Mouse (Mus musculus) C2C12 (cell line): ENCODE data around the gene Nupr1.
A peak's percentile ranks its signal among the peaks of the same experiment; 100 is the strongest.

ENCODE experiments used
- CEBPB ChIP-seq: IDR thresholded peaks from one replicate; pipeline ENCODE4 v1.6.1; 2011; ENCODE audit warnings: low read depth, mild to moderate bottlenecking, control low read depth, moderate library complexity
- CTCF ChIP-seq: IDR thresholded peaks from one replicate; pipeline ENCODE4 v1.5.1; 2011; ENCODE audit not compliant: control insufficient read depth, insufficient read depth, insufficient read length
- MAX ChIP-seq: IDR thresholded peaks from one replicate; pipeline ENCODE4 v1.6.1; 2011; ENCODE audit warnings: mild to moderate bottlenecking, control low read depth
- MYOG ChIP-seq: IDR thresholded peaks from one replicate; pipeline ENCODE4 v1.6.1; 2011; ENCODE audit not compliant: control insufficient read depth, insufficient read length; ENCODE audit errors: extremely low read depth
- USF1 ChIP-seq: IDR thresholded peaks from one replicate; pipeline ENCODE4 v1.6.1; 2011; ENCODE audit warnings: low read depth, mild to moderate bottlenecking, control low read depth, moderate library complexity

- TF ChIP-seq MYOG = no peak
- TF ChIP-seq CTCF = no peak
- TF ChIP-seq CEBPB = peak; percentile 8
- no peak for TF ChIP-seq MAX
- TF ChIP-seq USF1 = no peak
Observed at GRCm38 (mm10) chr7:126576946-126577345, 53.7 kb downstream of the Nupr1 start.
